Mouse (Mus musculus): ENCODE data around the gene Adamts18.

DNA sequence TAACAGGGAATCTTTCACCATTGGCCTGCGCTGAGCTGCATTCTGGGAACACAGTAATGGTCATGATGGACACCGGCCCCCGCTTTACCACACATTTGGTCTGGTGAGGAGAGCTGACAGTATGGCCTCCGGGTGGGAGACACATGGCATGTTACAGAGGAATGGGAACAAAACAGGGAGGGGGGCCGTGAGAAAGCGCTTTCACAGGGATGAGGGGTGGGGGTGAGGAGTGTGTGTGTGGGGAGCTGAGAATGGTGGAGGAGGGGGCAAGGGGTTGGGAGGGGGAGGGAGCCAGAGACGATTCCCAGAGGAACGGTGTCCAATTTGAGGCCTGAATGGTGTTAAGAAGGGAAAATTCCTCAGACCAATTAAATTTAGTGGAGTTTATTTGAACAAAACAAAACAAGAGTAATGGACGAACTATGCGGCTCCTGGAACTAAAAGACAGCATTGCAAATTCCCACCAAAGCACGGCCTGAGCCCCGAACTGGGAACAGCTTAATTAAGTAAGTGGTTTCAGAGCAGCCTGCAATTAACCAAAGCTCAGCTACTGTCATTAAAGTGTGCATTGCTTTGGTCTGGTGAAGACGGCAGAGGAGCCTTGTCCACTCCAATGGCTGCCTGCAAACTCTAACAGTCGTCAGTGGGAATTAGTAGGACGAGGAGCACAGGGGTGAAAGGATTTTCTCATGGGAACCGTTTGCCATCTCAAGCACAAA is 181.7 kb downstream of the Adamts18 start:
- no peak for TF ChIP-seq CTCF (IDR thresholded peaks at IDR 0.05; ENCODE audit: control insufficient read depth, insufficient read depth, low read length)
- no peak for TF ChIP-seq POLR2A (IDR thresholded peaks at IDR 0.05; ENCODE audit: borderline replicate concordance, control insufficient read depth, low read depth, low read length)
